Mouse (Mus musculus) forebrain, postnatal 0 days (tissue): Measurements from ENCODE around the gene Nme4. TPM values are rescaled to one million over a fixed set of nuclear protein-coding genes. Genes with fewer than 3 reads are reported as not detected.

Experiments used
- ATAC-seq: fragments of 200-750 bp; cut with Nextera tagmentation; 2 replicates; pipeline ENCODE4 v1.8.0; 2017; ENCODE audit warnings: mild to moderate bottlenecking, moderate library complexity
- DNase-seq: peaks from one replicate; pipeline ENCODE4 v3.0.0-alpha.2; 2015
- H3K27ac ChIP-seq: fragments of 300-500 bp; sonication (generic); 2 replicates; pipeline ENCODE4 v1.5.1; 2014; ENCODE audit warnings: low read depth, mild to moderate bottlenecking, antibody characterized with exemption, low read length, moderate library complexity, mixed read lengths
- H3K27me3 ChIP-seq: fragments of 300-500 bp; sonication (generic); 2 replicates; pipeline ENCODE4 v1.6.1; 2014; ENCODE audit warnings: mild to moderate bottlenecking, low read length, mixed read lengths; ENCODE audit not compliant: insufficient read depth
- H3K36me3 ChIP-seq: fragments of 300-500 bp; sonication (generic); 2 replicates; pipeline ENCODE4 v1.6.1; 2014; ENCODE audit warnings: mild to moderate bottlenecking, moderate library complexity; ENCODE audit not compliant: insufficient read depth
- H3K4me1 ChIP-seq: fragments of 300-500 bp; sonication (generic); 2 replicates; pipeline ENCODE4 v1.6.1; 2014; ENCODE audit warnings: antibody characterized with exemption; ENCODE audit not compliant: insufficient read depth
- H3K4me2 ChIP-seq: fragments of 300-500 bp; sonication (generic); 2 replicates; pipeline ENCODE4 v1.6.1; 2014; ENCODE audit warnings: low read depth, mild to moderate bottlenecking, moderate library complexity
- H3K4me3 ChIP-seq: fragments of 300-500 bp; sonication (generic); 2 replicates; pipeline ENCODE4 v1.5.1; 2014; ENCODE audit warnings: low read depth, low read length, mixed read lengths
- H3K9ac ChIP-seq: fragments of 300-500 bp; sonication (generic); 2 replicates; pipeline ENCODE4 v1.6.1; 2014; ENCODE audit warnings: mild to moderate bottlenecking
- H3K9me3 ChIP-seq: fragments of 300-500 bp; sonication (generic); 2 replicates; pipeline ENCODE4 v1.6.1; 2016; ENCODE audit warnings: low read length
- CTCF ChIP-seq: sonication (generic); IDR thresholded peaks from 2 replicates; pipeline ENCODE4 v1.5.1; 2016; ENCODE audit warnings: antibody characterized with exemption, control low read depth, low read depth
- WGBS: fragments of 180-500 bp; shearing (Covaris S2); extraction: QIAGEN DNeasy Blood & Tissue Kit; methylation state at CpG from one replicate; pipeline ENCODE4 v1.1.7; 2014; 5-methylcytosine and 5-hydroxymethylcytosine counted together
- polyA plus RNA-seq: library from polyadenylated mRNA; unstranded; fragments of >200 nt; fragmentation: Nextera tagmentation; extraction: Ambion mirVana; gene quantifications from 2 replicates; pipeline ENCODE4 v1.2.1, GENCODE M21; 2015
- total RNA-seq: library from RNA; depleted of rRNA; stranded (reverse); fragments of >200 nt; gene quantifications from 2 replicates; pipeline ENCODE4 v1.2.3, GENCODE M21; 2014

Gene Nme4
- total and polyA plus RNA-seq, 2 experiments from 2014 or later = 9.5 to 11.4 TPM

GRCm38 (mm10) chr17:26114061-26114460 is 18.7 kb upstream of the Nme4 start:
- no peak for DNase-seq
- peaks cover 14% of the 10 kb centered on the region for H3K27me3 ChIP-seq
- no peak for TF ChIP-seq CTCF
- H3K4me1 ChIP-seq = peaks cover 6% of the 10 kb centered on the region; the same call in 1 of the 2 replicates
- H3K4me3 ChIP-seq = peak overlapping the region; percentile 67
- H3K9ac ChIP-seq = peak overlapping the region; percentile 79
- 10% methylated on average over 8 of the region's 8 CpGs for WGBS
- peak overlapping the region; percentile 94 for H3K4me2 ChIP-seq
- H3K36me3 ChIP-seq = no peaks in the 10 kb centered on the region
- no peak for ATAC-seq
- no peaks in the 10 kb centered on the region for H3K9me3 ChIP-seq
- no peak overlapping the region for H3K27ac ChIP-seq

- Histone ChIP-seq H3K4me1 (peaks cover 6% of the 10 kb centered on the region; the same call in 1 of the 2 replicates), H3K36me3 (no peaks in the 10 kb centered on the region), H3K27me3 (peaks cover 14% of the 10 kb centered on the region), H3K27ac (no peak within 1 kb of the TSS), H3K9me3 (no peaks in the 10 kb centered on the region), H3K4me2 (peak within 1 kb of the TSS; percentile 94), H3K9ac (peak within 1 kb of the TSS; percentile 79), H3K4me3 (peak within 1 kb of the TSS; percentile 67)
- DNase-seq (peak; percentile 77), ATAC-seq (peak; percentile 72)
- TF ChIP-seq CTCF = peak; percentile 48
- 1% methylated on average over 74 of the region's 75 CpGs for WGBS
These were observed 18.0 kb upstream of the Nme4 start, which contains the start of gene Tmem8 for GRCm38 (mm10) chr17:26113181-26113948. Tmem8 (plus strand) TSS chr17:26113299.

- H3K27me3 ChIP-seq = peaks cover 14% of the 10 kb centered on the region
- no peaks in the 10 kb centered on the region for H3K36me3 ChIP-seq
- TF ChIP-seq CTCF = no peak
- H3K9ac ChIP-seq = peak overlapping the region; percentile 79
- ATAC-seq = no peak
- no peak overlapping the region for H3K27ac ChIP-seq
- H3K4me2 ChIP-seq = peak overlapping the region; percentile 94
- peaks cover 6% of the 10 kb centered on the region; the same call in 1 of the 2 replicates for H3K4me1 ChIP-seq
- DNase-seq = no peak
- WGBS = 14% methylated on average over 14 of the region's 14 CpGs
- H3K9me3 ChIP-seq = no peaks in the 10 kb centered on the region
- peak overlapping the region; percentile 67 for H3K4me3 ChIP-seq
These were observed 17.3 kb upstream of the Nme4 start for GRCm38 (mm10) chr17:26112751-26113150.

- Histone ChIP-seq H3K36me3 (no peaks in the 10 kb centered on the region), H3K4me1 (peaks cover 6% of the 10 kb centered on the region; the same call in 1 of the 2 replicates), H3K27ac (no peak overlapping the region), H3K9me3 (no peaks in the 10 kb centered on the region), H3K4me3 (no peak overlapping the region), H3K4me2 (no peak overlapping the region), H3K9ac (no peak overlapping the region), H3K27me3 (peaks cover 10% of the 10 kb centered on the region)
- WGBS = 27% methylated on average over 4 of the region's 4 CpGs
- no peak for TF ChIP-seq CTCF
- DNase-seq (no peak), ATAC-seq (no peak)
These were observed 16.3 kb upstream of the Nme4 start for GRCm38 (mm10) chr17:26111722-26112121.

- no peak for TF ChIP-seq CTCF
- no peak overlapping the region for H3K4me2 ChIP-seq
- H3K27me3 ChIP-seq = peaks cover 10% of the 10 kb centered on the region
- no peaks in the 10 kb centered on the region for H3K36me3 ChIP-seq
- H3K4me3 ChIP-seq = no peak overlapping the region
- no peak overlapping the region for H3K27ac ChIP-seq
- ATAC-seq = no peak
- H3K9ac ChIP-seq = no peak overlapping the region
- DNase-seq = no peak
- WGBS = 6% methylated on average over 4 of the region's 4 CpGs
- H3K9me3 ChIP-seq = no peaks in the 10 kb centered on the region
- peaks cover 6% of the 10 kb centered on the region; the same call in 1 of the 2 replicates for H3K4me1 ChIP-seq
These were observed 15.6 kb upstream of the Nme4 start for GRCm38 (mm10) chr17:26111024-26111423.

- ATAC-seq (no peak), DNase-seq (no peak)
- Histone ChIP-seq H3K9ac (no peak overlapping the region), H3K4me3 (no peak overlapping the region), H3K36me3 (no peaks in the 10 kb centered on the region), H3K27ac (no peak overlapping the region), H3K9me3 (no peaks in the 10 kb centered on the region), H3K4me1 (peaks cover 6% of the 10 kb centered on the region; the same call in 1 of the 2 replicates), H3K27me3 (peaks cover 7% of the 10 kb centered on the region), H3K4me2 (no peak overlapping the region)
- WGBS = 17% methylated on average over 4 of the region's 4 CpGs
- TF ChIP-seq CTCF = no peak
These were observed 14.8 kb upstream of the Nme4 start for GRCm38 (mm10) chr17:26110156-26110555.

- Histone ChIP-seq H3K27me3 (no peaks in the 10 kb centered on the region), H3K4me2 (no peak overlapping the region), H3K27ac (no peak overlapping the region), H3K9ac (no peak overlapping the region), H3K4me3 (no peak overlapping the region), H3K9me3 (no peaks in the 10 kb centered on the region), H3K4me1 (no peaks in the 10 kb centered on the region), H3K36me3 (no peaks in the 10 kb centered on the region)
- ATAC-seq = no peak
- WGBS = 65% methylated on average over 4 of the region's 4 CpGs
- no peak for TF ChIP-seq CTCF
- no peak for DNase-seq
These were observed 10.2 kb upstream of the Nme4 start for GRCm38 (mm10) chr17:26105619-26106018.
